Mouse (Mus musculus) spleen, postnatal 10 days (tissue): ENCODE measurements around the gene Bcap29.
"Not testable (repeated sequence)": the region's sequence is repeated elsewhere in the genome, so short reads cannot be mapped to it uniquely, and the experiment has no call there.

ENCODE experiments used
- DNase-seq, 2 experiments: peaks; one replicate each; pipeline ENCODE4 v3.0.0; 2021 to 2022; ENCODE audit warnings: low spot score in 2 of 2

Bcap29 gene

GRCm38 (mm10) chr12:31634343-31635239 lies at the start of gene Bcap29:
Gene Bcap29 (minus strand): TSS chr12:31634658.
- DNase-seq, result peak; percentile 72 to 87

GRCm38 (mm10) chr12:31667187-31667586 lies 32.7 kb upstream of the Bcap29 start:
- DNase-seq, result no peak

- no peak for DNase-seq
Measured at GRCm38 (mm10) chr12:31665999-31666398, 31.5 kb upstream of the Bcap29 start.

- DNase-seq, result no peak
Measured at GRCm38 (mm10) chr12:31656841-31657240, 22.4 kb upstream of the Bcap29 start.

GRCm38 (mm10) chr12:31654965-31655477 lies 20.6 kb upstream of the Bcap29 start:
- no peak for DNase-seq

GRCm38 (mm10) chr12:31654197-31654964 lies 19.9 kb upstream of the Bcap29 start, which contains the start of the genes Dus4l and Cog5:
Gene Dus4l (minus strand): TSS chr12:31654826.
Gene Cog5 (plus strand): TSS chr12:31654869.
- peak; percentile 97 to 99 for DNase-seq

GRCm38 (mm10) chr12:31653611-31654010 lies 19.2 kb upstream of the Bcap29 start:
- no peak for DNase-seq

- DNase-seq, result no peak
Measured at GRCm38 (mm10) chr12:31635240-31635607, 766 bp upstream of the Bcap29 start.

- peak; percentile 43 to 54 for DNase-seq
Measured at GRCm38 (mm10) chr12:31633970-31634342, 502 bp downstream of the Bcap29 start.

- DNase-seq, result not testable (repeated sequence)
Measured at GRCm38 (mm10) chr12:31628396-31628795, 6.1 kb downstream of the Bcap29 start.

GRCm38 (mm10) chr12:31625016-31625415 lies 9.4 kb downstream of the Bcap29 start:
- DNase-seq, result no peak

- DNase-seq, result no peak
Measured at GRCm38 (mm10) chr12:31620106-31620505, 14.4 kb downstream of the Bcap29 start.

GRCm38 (mm10) chr12:31613353-31613752 lies 21.1 kb downstream of the Bcap29 start:
- no peak for DNase-seq

GRCm38 (mm10) chr12:31608138-31608537 lies 26.3 kb downstream of the Bcap29 start:
- DNase-seq, result no peak

GRCm38 (mm10) chr12:31604894-31605293 lies 29.6 kb downstream of the Bcap29 start:
- DNase-seq, result no peak

- DNase-seq, result no peak
Measured at GRCm38 (mm10) chr12:31603586-31603985, 30.9 kb downstream of the Bcap29 start.

GRCm38 (mm10) chr12:31594296-31594695 lies 40.2 kb downstream of the Bcap29 start:
- no peak for DNase-seq

- DNase-seq, result no peak
Measured at GRCm38 (mm10) chr12:31592011-31592410, 42.4 kb downstream of the Bcap29 start.

GRCm38 (mm10) chr12:31583726-31584125 lies 50.7 kb downstream of the Bcap29 start:
- DNase-seq, result no peak

- no peak for DNase-seq
Measured at GRCm38 (mm10) chr12:31582081-31582480, 52.4 kb downstream of the Bcap29 start.

- no peak for DNase-seq
Measured at GRCm38 (mm10) chr12:31581319-31581810, 53.1 kb downstream of the Bcap29 start.

GRCm38 (mm10) chr12:31580634-31581318 lies 53.7 kb downstream of the Bcap29 start:
- no peak for DNase-seq
